ENCODE assay signal across 8 mouse cellular contexts in the genomic region with DNA sequence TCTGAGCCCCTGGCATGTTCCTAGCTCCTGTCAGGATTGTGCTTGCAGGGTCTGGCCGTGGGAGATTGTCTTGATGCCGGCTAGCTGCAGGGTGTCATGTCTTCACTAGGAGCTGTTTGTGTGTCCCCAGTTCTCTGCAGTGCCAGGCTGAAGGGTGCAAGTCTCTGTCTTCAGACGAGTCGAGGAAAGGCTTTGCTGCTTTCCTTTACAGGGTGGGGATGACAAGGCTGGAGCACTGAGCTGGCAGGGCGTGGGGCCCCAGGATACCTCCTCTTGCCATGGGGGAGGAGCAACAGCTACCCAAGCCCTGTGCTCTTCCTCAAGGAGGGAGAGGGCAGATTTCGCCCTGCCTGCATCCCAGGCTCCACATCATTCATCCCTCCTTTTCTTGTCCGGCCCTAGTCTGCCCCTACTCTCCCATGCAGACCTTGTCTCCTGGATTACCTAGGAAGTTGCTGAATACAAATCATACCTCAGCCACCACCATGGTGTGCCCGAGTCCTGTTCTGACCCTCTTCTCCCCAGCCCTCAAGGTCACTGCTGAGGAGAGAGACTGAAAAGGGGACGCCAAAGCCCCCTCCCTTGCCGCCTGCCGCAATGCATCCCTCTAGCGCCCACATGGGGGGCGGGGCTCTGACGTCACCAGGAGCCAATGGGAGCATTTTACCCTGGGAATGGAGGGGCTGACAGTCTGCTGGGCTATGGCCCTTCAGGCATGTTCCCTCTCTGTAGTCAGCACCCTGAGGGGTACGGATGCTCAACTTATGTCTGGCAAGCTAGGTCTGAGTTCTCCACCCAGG. TPM values are rescaled to one million over a fixed set of nuclear protein-coding genes. Genes with fewer than 3 reads are reported as not detected.
DNase-seq lines count a peak whose midpoint lies in the region; ATAC-seq and TF ChIP-seq lines count a peak whose summit lies in the region.

No protein-coding gene starts in this region.

- H3K4me2 ChIP-seq in forebrain, embryonic 15.5 days (replicated peaks), result peak overlapping the region; percentile 97
- peak overlapping the region; percentile 95 for H3K4me2 ChIP-seq in limb, embryonic 15.5 days
- peak overlapping the region; percentile 84 for H3K4me2 ChIP-seq in neural tube, embryonic 13.5 days

- no peak for TF ChIP-seq CTCF in gastrocnemius, adult 2 months (IDR thresholded peaks at IDR 0.05)

- no peaks in the 10 kb centered on the region for H3K27me3 ChIP-seq in forebrain, embryonic 15.5 days
- H3K27me3 ChIP-seq in limb, embryonic 15.5 days, result peaks cover 15% of the 10 kb centered on the region
- no peaks in the 10 kb centered on the region for H3K27me3 ChIP-seq in neural tube, embryonic 13.5 days

- under 1% methylated on average over 15 of the region's 15 CpGs for WGBS in forebrain, embryonic 15.5 days
- 3% methylated on average over 15 of the region's 15 CpGs for WGBS in limb, embryonic 15.5 days
- WGBS in neural tube, embryonic 13.5 days, result under 1% methylated on average over 15 of the region's 15 CpGs

- peak; percentile 55 for DNase-seq in gastrocnemius, adult 2 months
- DNase-seq in gastrocnemius, postnatal 14 days, result no peak
- DNase-seq in induced T-regulatory cell, adult 2 months (ENCODE audit: low read depth), result peak; percentile 40
- no peak for DNase-seq in urinary bladder, postnatal 10 days (ENCODE audit: low spot score)

- peak overlapping the region; percentile 67 for H3K27ac ChIP-seq in gastrocnemius, adult 2 months
- no peak overlapping the region for H3K27ac ChIP-seq in brown adipose tissue, adult 24 weeks (replicated peaks; ENCODE audit: low read depth, low read length)
- H3K27ac ChIP-seq in forebrain, embryonic 15.5 days (replicated peaks), result peak overlapping the region; percentile 74
- 0 out of 2 replicates have a peak overlapping the region, but pooled peaks have one; percentile 4 for H3K27ac ChIP-seq in limb, embryonic 15.5 days
- H3K27ac ChIP-seq in neural tube, embryonic 13.5 days (replicated peaks), result peak overlapping the region; percentile 83

- H3K9me3 ChIP-seq in forebrain, embryonic 15.5 days, result no peaks in the 10 kb centered on the region
- H3K9me3 ChIP-seq in limb, embryonic 15.5 days, result no peaks in the 10 kb centered on the region
- no peaks in the 10 kb centered on the region for H3K9me3 ChIP-seq in neural tube, embryonic 13.5 days

- peak overlapping the region; percentile 89 for H3K9ac ChIP-seq in forebrain, embryonic 15.5 days (replicated peaks)
- H3K9ac ChIP-seq in limb, embryonic 15.5 days, result peak overlapping the region; percentile 26
- peak overlapping the region; percentile 89 for H3K9ac ChIP-seq in neural tube, embryonic 13.5 days

- peaks cover 16% of the 10 kb centered on the region for H3K36me3 ChIP-seq in forebrain, embryonic 15.5 days
- no peaks in the 10 kb centered on the region for H3K36me3 ChIP-seq in limb, embryonic 15.5 days
- H3K36me3 ChIP-seq in neural tube, embryonic 13.5 days, result peaks cover 28% of the 10 kb centered on the region

- peak; percentile 46 for ATAC-seq in forebrain, embryonic 15.5 days (replicated peaks)
- 0 out of 2 replicates have a peak, but pooled peaks have one; percentile 13 for ATAC-seq in limb, embryonic 15.5 days (ENCODE audit: insufficient number of reproducible peaks, low FRiP score, low TSS enrichment, low read depth)
- peak; percentile 28 for ATAC-seq in neural tube, embryonic 13.5 days (ENCODE audit: low read depth)

- H3K4me1 ChIP-seq in brown adipose tissue, adult 24 weeks (ENCODE audit: control insufficient read depth, insufficient read depth, insufficient read length, low read length), result no peaks in the 10 kb centered on the region
- H3K4me1 ChIP-seq in forebrain, embryonic 15.5 days, result peaks cover 46% of the 10 kb centered on the region
- peaks cover 23% of the 10 kb centered on the region for H3K4me1 ChIP-seq in limb, embryonic 15.5 days
- H3K4me1 ChIP-seq in neural tube, embryonic 13.5 days (replicated peaks), result peaks cover 58% of the 10 kb centered on the region

- H3K4me3 ChIP-seq in gastrocnemius, adult 2 months, result peak overlapping the region; percentile 85
- H3K4me3 ChIP-seq in brown adipose tissue, adult 24 weeks (ENCODE audit: insufficient read depth, low read depth, low read length), result peak overlapping the region; percentile 55
- peak overlapping the region; percentile 83 for H3K4me3 ChIP-seq in forebrain, embryonic 15.5 days
- peak overlapping the region; percentile 57 for H3K4me3 ChIP-seq in limb, embryonic 15.5 days
- H3K4me3 ChIP-seq in neural tube, embryonic 13.5 days, result peak overlapping the region; percentile 72

- intact Hi-C loops in gastrocnemius, adult 2 months (cut with DNase I), result loop anchor here (10.0 kb wide), 1 partner anchor 449 kb away; no protein-coding TSS in a partner anchor
- intact Hi-C loops in gastrocnemius, postnatal 14 days (cut with DNase I; ENCODE audit: low total_unique reads), result no loop called here

RNA-seq across cellular contexts. Expression of a gene that starts 12.0 kb away (rescaled TPM):
- total RNA-seq in gastrocnemius, adult 2 months (2021), result 10 to 100 TPM; 10.7 to 13.3 TPM
- total RNA-seq in gastrocnemius, postnatal 14 days (2021), result 10 to 100 TPM in 1 of 2 experiments, 1 to 10 TPM in 1; 9.4 to 10.4 TPM
- polyA plus RNA-seq in brown adipose tissue, adult 24 weeks (2012; ENCODE audit: insufficient read depth, insufficient read length, missing spikeins), result 7.8 and 11.6 TPM in 2 replicates
- 26.1 and 28.8 TPM in 2 replicates for polyA plus RNA-seq in forebrain, embryonic 15.5 days (2015; fragmentation: Nextera tagmentation; extraction: Ambion mirVana)
- polyA plus RNA-seq in limb, embryonic 15.5 days (2015; fragmentation: Nextera tagmentation; extraction: Ambion mirVana), result 15.1 and 15.7 TPM in 2 replicates
- polyA plus RNA-seq in neural tube, embryonic 13.5 days (2015; fragmentation: Nextera tagmentation; extraction: Ambion mirVana), result 20.1 and 24.3 TPM in 2 replicates

RNA-seq across cellular contexts. Expression of a gene that starts 26.9 kb away (rescaled TPM):
- total RNA-seq in gastrocnemius, adult 2 months (2021), result 1 to 10 TPM; 2.4 to 4.0 TPM
- total RNA-seq in gastrocnemius, postnatal 14 days (2021), result 1 to 10 TPM; 6.5 to 8.8 TPM
- 0.46 and 1.5 TPM in 2 replicates for polyA plus RNA-seq in brown adipose tissue, adult 24 weeks (2012; ENCODE audit: insufficient read depth, insufficient read length, missing spikeins)
- polyA plus RNA-seq in forebrain, embryonic 15.5 days (2015; fragmentation: Nextera tagmentation; extraction: Ambion mirVana), result 200 and 204 TPM in 2 replicates
- 22.6 and 27.5 TPM in 2 replicates for polyA plus RNA-seq in limb, embryonic 15.5 days (2015; fragmentation: Nextera tagmentation; extraction: Ambion mirVana)
- polyA plus RNA-seq in neural tube, embryonic 13.5 days (2015; fragmentation: Nextera tagmentation; extraction: Ambion mirVana), result 244 and 275 TPM in 2 replicates

Comparison
In these comparisons a context has a peak if more than half of its experiments do, and no peak if none do; other contexts are left out.
1. DNase-seq: peak in gastrocnemius, adult 2 months (single experiment) and induced T-regulatory cell, adult 2 months (single experiment); none in gastrocnemius, postnatal 14 days (single experiment) and urinary bladder, postnatal 10 days (single experiment).
2. H3K9ac ChIP-seq: peak in every context shown above with its lines; median percentile 89 in forebrain, embryonic 15.5 days; 89 in neural tube, embryonic 13.5 days; 26 in limb, embryonic 15.5 days.
3. Peak in every context shown above with its lines, with median percentiles within 50 percentile points of each other: H3K4me3 ChIP-seq, ATAC-seq and H3K4me2 ChIP-seq.